Mouse (Mus musculus) gastrocnemius, postnatal 14 days (tissue): ENCODE data around the gene Plcl2. TPM values are rescaled to one million over a fixed set of nuclear protein-coding genes. Genes with fewer than 3 reads are reported as not detected.
"Not testable (repeated sequence)": the region's sequence is repeated elsewhere in the genome, so short reads cannot be mapped to it uniquely, and the experiment has no call there.

Experiments used
- DNase-seq: peaks from one replicate; pipeline ENCODE4 v3.0.0; 2021; ENCODE audit warnings: mixed read lengths
- intact Hi-C: fragments of 180-260 bp; cut with DNase I; formaldehyde crosslinking; loops from one replicate; pipeline ENCODE4 v1.15.1; 2025; ENCODE audit warnings: low total_unique reads
- total RNA-seq, 2 experiments: library from RNA; stranded (reverse); gene quantifications; 2 replicates each; pipeline ENCODE4 v1.2.3; 2021

Gene Plcl2
- total RNA-seq, 2 experiments from 2014 or later: 27.0 to 29.8 TPM

GRCm38 (mm10) chr17:50600178-50600577 is 91.0 kb downstream of the Plcl2 start:
- intact Hi-C loops: no loop called here
- DNase-seq: no peak

GRCm38 (mm10) chr17:50600696-50601095 is 91.5 kb downstream of the Plcl2 start:
- intact Hi-C loops: no loop called here
- no peak for DNase-seq

- DNase-seq: no peak
- intact Hi-C loops: no loop called here
Observed at GRCm38 (mm10) chr17:50606890-50607289, 97.7 kb downstream of the Plcl2 start.

GRCm38 (mm10) chr17:50609908-50610307 is 100.7 kb downstream of the Plcl2 start:
- DNase-seq: no peak
- intact Hi-C loops: no loop called here

- intact Hi-C loops: loop anchor here (10.0 kb wide), 1 partner anchor 206 kb away; no protein-coding TSS in a partner anchor
Observed at GRCm38 (mm10) chr17:50620794-50621537, 111.8 kb downstream of the Plcl2 start.

GRCm38 (mm10) chr17:50621996-50622395 is 112.8 kb downstream of the Plcl2 start:
- intact Hi-C loops: loop anchor here (10.0 kb wide), 1 partner anchor 207 kb away; no protein-coding TSS in a partner anchor
- no peak for DNase-seq

More at GRCm38 (mm10) chr17:50620794-50621537, 111.8 kb downstream of the Plcl2 start:
- no peak for DNase-seq

GRCm38 (mm10) chr17:50625584-50625983 is 116.4 kb downstream of the Plcl2 start:
- intact Hi-C loops: loop anchor here (10.0 kb wide), 1 partner anchor 211 kb away; no protein-coding TSS in a partner anchor
- DNase-seq: no peak

- DNase-seq: no peak
- intact Hi-C loops: loop anchor here (10.0 kb wide), 1 partner anchor 213 kb away; no protein-coding TSS in a partner anchor
Observed at GRCm38 (mm10) chr17:50627658-50628057, 118.5 kb downstream of the Plcl2 start.

- intact Hi-C loops: loop anchor here (10.0 kb wide), 1 partner anchor 214 kb away; no protein-coding TSS in a partner anchor
- DNase-seq: no peak
Observed at GRCm38 (mm10) chr17:50628716-50629115, 119.5 kb downstream of the Plcl2 start.

GRCm38 (mm10) chr17:50630992-50631391 is 121.8 kb downstream of the Plcl2 start:
- intact Hi-C loops, DNase-seq: not testable (repeated sequence)

- intact Hi-C loops: no loop called here
Observed at GRCm38 (mm10) chr17:50634008-50634871, 125.0 kb downstream of the Plcl2 start.

GRCm38 (mm10) chr17:50635961-50636585 is 126.9 kb downstream of the Plcl2 start:
- intact Hi-C loops: no loop called here
- no peak for DNase-seq

More at GRCm38 (mm10) chr17:50634008-50634871, 125.0 kb downstream of the Plcl2 start:
- DNase-seq: no peak

- intact Hi-C loops: no loop called here
- no peak for DNase-seq
Observed at GRCm38 (mm10) chr17:50638791-50639190, 129.6 kb downstream of the Plcl2 start.

- intact Hi-C loops: no loop called here
- no peak for DNase-seq
Observed at GRCm38 (mm10) chr17:50641076-50641610, 131.9 kb downstream of the Plcl2 start.

- no peak for DNase-seq
- intact Hi-C loops: no loop called here
Observed at GRCm38 (mm10) chr17:50641879-50642278, 132.7 kb downstream of the Plcl2 start.

- intact Hi-C loops: no loop called here
Observed at GRCm38 (mm10) chr17:50643356-50643755, 134.2 kb downstream of the Plcl2 start.

GRCm38 (mm10) chr17:50643989-50644388 is 134.8 kb downstream of the Plcl2 start:
- DNase-seq: no peak
- intact Hi-C loops: no loop called here

More at GRCm38 (mm10) chr17:50643356-50643755, 134.2 kb downstream of the Plcl2 start:
- DNase-seq: peak; percentile 30

- DNase-seq, intact Hi-C loops: not testable (repeated sequence)
Observed at GRCm38 (mm10) chr17:50648141-50648540, 138.9 kb downstream of the Plcl2 start.

GRCm38 (mm10) chr17:50648757-50649419 is 139.7 kb downstream of the Plcl2 start:
- no peak for DNase-seq
- intact Hi-C loops: no loop called here
